Mouse (Mus musculus) gastrocnemius, postnatal 14 days (tissue): ENCODE data around the gene Rsph3b. TPM values are rescaled to one million over a fixed set of nuclear protein-coding genes. Genes with fewer than 3 reads are reported as not detected.

Experiments used
- DNase-seq: peaks from one replicate; pipeline ENCODE4 v3.0.0; 2021; ENCODE audit warnings: mixed read lengths
- intact Hi-C: fragments of 180-260 bp; cut with DNase I; formaldehyde crosslinking; loops from one replicate; pipeline ENCODE4 v1.15.1; 2025; ENCODE audit warnings: low total_unique reads
- microRNA-seq, 2 experiments: library from miRNA; unstranded; fragments of <30 nt; microRNA quantifications; one replicate each; pipeline ENCODE4 v1.2.0; 2021
- total RNA-seq, 2 experiments: library from RNA; stranded (reverse); gene quantifications; 2 replicates each; pipeline ENCODE4 v1.2.3; 2021

The Rsph3b gene
- total RNA-seq, 2 experiments from 2014 or later: 19.1 to 20.5 TPM

GRCm38 (mm10) chr17:6881306-6881705 lies 67.2 kb downstream of the Rsph3b start:
- intact Hi-C loops: no loop called here
- DNase-seq: no peak

DNA sequence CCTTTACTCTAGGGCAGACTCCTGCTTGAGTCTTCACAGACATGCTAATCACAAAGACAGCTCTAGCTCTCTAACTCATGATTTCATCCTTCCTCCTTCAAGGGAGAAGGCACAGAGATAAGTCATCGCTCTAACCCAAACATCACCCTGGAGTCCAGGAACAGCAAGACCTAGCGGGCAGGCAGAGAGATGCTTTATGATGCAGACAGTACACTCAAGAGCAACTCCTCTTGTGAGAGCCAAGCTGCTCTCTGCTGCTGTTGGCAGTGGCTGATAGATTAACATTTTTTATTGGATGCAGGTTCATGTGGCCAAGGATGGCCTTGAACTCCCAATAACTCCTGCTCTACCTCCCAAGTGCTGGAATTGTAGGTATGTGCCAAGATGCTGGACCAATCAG lies 77.1 kb downstream of the Rsph3b start:
- no peak for DNase-seq
- intact Hi-C loops: no loop called here

DNA sequence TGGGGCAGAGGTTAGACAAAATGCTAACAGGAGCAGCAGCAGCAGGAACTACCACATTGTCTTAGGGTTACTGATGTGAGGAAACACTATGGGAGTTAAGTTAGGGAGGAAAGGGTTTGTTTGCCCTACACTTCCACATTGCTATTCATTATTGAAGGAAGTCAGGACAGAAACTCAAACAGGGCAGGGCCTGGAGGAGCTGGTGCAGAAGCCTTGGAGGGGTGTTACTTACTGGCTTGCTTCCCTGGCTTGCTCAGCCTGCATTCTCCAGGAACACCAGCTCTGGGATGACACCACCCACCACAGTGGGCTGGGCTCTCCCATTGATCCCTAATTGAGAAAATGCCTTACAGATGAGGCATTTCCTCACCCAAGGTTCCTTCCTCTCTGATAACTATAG lies 79.7 kb downstream of the Rsph3b start:
- intact Hi-C loops: no loop called here
- DNase-seq: no peak

GRCm38 (mm10) chr17:6867740-6868139 lies 80.7 kb downstream of the Rsph3b start:
- intact Hi-C loops: no loop called here
- no peak for DNase-seq

DNA sequence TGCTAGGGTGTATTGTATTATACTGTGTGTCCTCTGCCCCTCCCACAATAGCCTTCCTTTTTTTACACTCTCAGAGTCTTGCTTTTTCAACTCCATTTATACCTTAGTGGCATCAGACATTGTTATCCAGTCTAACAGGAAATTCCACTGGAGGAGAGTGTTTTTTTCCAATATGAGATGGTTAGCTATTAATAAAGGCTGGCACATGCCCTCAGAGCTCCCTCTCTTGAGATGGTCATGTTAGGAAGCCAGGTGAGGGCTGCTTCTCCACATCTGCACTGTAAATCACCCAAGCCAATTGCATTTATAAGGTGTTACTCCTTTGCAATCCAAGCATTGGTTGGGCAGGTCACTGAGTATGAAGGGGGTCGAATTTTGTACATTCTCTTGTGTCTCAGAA lies 81.9 kb downstream of the Rsph3b start:
- no peak for DNase-seq
- intact Hi-C loops: no loop called here

DNA sequence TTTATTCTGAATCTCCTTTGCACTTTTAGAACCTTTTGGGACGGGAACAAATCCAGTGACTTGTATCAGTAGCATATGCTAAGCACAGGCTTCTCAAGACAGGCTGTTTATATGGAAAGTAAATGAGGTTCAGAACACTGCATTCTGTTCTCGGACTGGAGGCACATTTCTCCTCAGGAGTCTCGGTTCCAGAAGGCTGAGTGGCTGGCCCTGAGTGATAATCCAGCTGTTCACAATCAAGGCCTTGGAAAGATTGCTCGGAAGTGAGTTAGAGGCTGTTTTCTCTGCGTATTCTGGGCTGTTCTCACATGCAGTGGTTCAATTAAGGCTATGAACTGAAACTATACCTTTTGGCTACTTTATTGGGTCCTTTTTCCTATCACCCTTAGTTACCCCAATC lies 82.9 kb downstream of the Rsph3b start:
- no peak for DNase-seq

GRCm38 (mm10) chr17:6864869-6865268 lies 83.6 kb downstream of the Rsph3b start:
- no peak for DNase-seq
- intact Hi-C loops: no loop called here

More for the DNA sequence above, 82.9 kb downstream of the Rsph3b start:
- intact Hi-C loops: no loop called here

DNA sequence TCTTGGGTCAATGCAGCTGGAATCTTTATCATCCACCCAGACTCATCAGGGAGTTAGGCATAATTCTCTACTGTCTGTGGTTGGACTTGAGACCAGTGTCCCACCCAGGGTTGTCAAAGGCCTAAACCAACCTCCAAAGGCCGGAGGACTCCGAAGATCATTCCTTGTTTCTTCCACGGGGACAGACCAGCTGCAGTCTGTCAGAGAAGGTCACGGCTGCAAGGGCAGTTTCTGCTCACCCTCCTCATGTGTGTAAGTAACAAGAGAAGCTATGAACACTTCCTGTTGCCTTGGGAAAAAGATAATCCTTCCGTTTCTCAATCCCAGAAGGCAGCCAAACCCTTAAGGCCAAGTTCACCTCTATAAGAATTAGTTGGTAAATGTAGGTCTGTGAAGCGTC lies 85.0 kb downstream of the Rsph3b start:
- intact Hi-C loops: no loop called here
- DNase-seq: no peak

DNA sequence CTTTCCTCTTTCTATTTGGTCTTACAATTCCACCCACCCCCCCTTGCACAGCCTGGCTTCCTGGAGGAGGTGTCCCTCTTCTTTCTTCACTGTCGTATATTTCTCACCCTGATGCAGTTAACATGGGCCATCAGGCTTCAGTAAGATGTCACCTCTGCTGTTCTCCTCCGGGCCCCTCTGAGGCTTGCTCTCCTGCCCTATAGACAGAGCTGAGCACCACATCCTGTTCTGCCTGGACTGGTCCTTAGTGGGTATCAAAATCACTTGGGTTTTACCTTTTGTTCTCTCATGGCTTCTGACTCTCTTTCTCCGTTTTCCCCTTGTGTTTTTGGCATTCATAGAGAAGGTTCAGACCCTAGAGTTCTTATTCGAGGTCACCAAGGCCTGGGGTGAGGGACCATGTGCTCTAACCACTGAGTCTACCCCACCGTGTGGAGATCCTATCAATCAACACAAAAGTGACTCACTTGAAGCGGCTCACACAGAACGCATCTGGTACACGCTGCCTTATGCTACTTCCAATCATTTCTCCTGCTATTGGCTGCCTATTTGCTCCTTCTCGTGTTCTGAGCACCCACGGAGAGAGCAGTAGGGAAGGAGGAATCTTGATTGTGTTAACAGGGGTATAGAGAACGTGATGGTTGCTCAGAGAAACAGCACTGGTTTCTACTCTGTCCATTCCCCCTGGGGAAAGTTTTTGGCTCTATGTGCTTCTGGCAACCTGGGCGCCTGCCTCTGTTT lies 86.3 kb downstream of the Rsph3b start:
- DNase-seq: no peak
- intact Hi-C loops: no loop called here

GRCm38 (mm10) chr17:6861181-6862039 lies 87.1 kb downstream of the Rsph3b start:
- intact Hi-C loops: no loop called here
- peak; percentile 34 for DNase-seq

GRCm38 (mm10) chr17:6860491-6860897 lies 88.0 kb downstream of the Rsph3b start:
- DNase-seq: no peak
- intact Hi-C loops: no loop called here

- intact Hi-C loops: no loop called here
- no peak for DNase-seq
Observed at GRCm38 (mm10) chr17:6860067-6860466, 88.4 kb downstream of the Rsph3b start.

Small RNA genes within 50 kb of the gene (microRNA-seq; reads per million reads assigned to microRNA genes)
- gene Mir692-1: 0 reads per million in 2 experiments

Other genes with a start within 250 kb of the Rsph3b start
- gene Ezr, start 165.9 kb downstream of the Rsph3b start, total RNA-seq: 10 to 100 TPM; 10.3 to 16.5 TPM
- gene Tagap1, start 12.5 kb upstream of the Rsph3b start, total RNA-seq: 1 to 10 TPM; 7.8 to 8.0 TPM
- gene Rnaset2b, start 22.0 kb upstream of the Rsph3b start, total RNA-seq: 100 to 1,000 TPM in 1 of 2 experiments, 10 to 100 TPM in 1; 96.9 to 106 TPM
- not detected for gene Gm49721, start 30.2 kb upstream of the Rsph3b start, total RNA-seq
- not detected for gene Gm1604a, start 76.9 kb upstream of the Rsph3b start, total RNA-seq
- 10 to 100 TPM; 50.1 to 55.8 TPM for gene Rps6ka2, start 221.4 kb upstream of the Rsph3b start, total RNA-seq